Mouse (Mus musculus) heart, embryonic 16.5 days (tissue): ENCODE measurements around the gene Ano2. TPM values are rescaled to one million over a fixed set of nuclear protein-coding genes. Genes with fewer than 3 reads are reported as not detected.
A peak's percentile ranks its signal among the peaks of the same experiment; 100 is the strongest.

Source experiments
- ATAC-seq: fragments of 200-750 bp; cut with Nextera tagmentation; replicated peaks from 2 replicates; pipeline ENCODE4 v1.8.0; 2017; ENCODE audit warnings: moderate number of reproducible peaks; ENCODE audit not compliant: insufficient read depth, low FRiP score; ENCODE audit errors: extremely low read depth
- H3K27ac ChIP-seq: fragments of 300-500 bp; sonication (generic); 2 replicates; pipeline ENCODE4 v1.5.1; 2014; ENCODE audit warnings: mild to moderate bottlenecking, low read length, control low read depth, moderate library complexity
- H3K27me3 ChIP-seq: fragments of 300-500 bp; sonication (generic); 2 replicates; pipeline ENCODE4 v1.6.1; 2014; ENCODE audit warnings: low read length, mixed read lengths; ENCODE audit not compliant: control insufficient read depth, insufficient read depth
- H3K36me3 ChIP-seq: fragments of 300-500 bp; sonication (generic); 2 replicates; pipeline ENCODE4 v1.6.1; 2014; ENCODE audit not compliant: control insufficient read depth, insufficient read depth
- H3K4me1 ChIP-seq: fragments of 300-500 bp; sonication (generic); 2 replicates; pipeline ENCODE4 v1.6.1; 2014; ENCODE audit warnings: low read length, mixed read lengths; ENCODE audit not compliant: control insufficient read depth, insufficient read depth
- H3K4me2 ChIP-seq: fragments of 300-500 bp; sonication (generic); 2 replicates; pipeline ENCODE4 v1.6.1; 2014; ENCODE audit warnings: low read depth, mild to moderate bottlenecking, control low read depth, low read length
- H3K4me3 ChIP-seq: fragments of 300-500 bp; sonication (generic); 2 replicates; pipeline ENCODE4 v1.5.1; 2014; ENCODE audit warnings: mild to moderate bottlenecking, control low read depth, low read length
- H3K9ac ChIP-seq: fragments of 300-500 bp; sonication (generic); 2 replicates; pipeline ENCODE4 v1.6.1; 2014; ENCODE audit warnings: low read length, control low read depth
- H3K9me3 ChIP-seq: fragments of 300-500 bp; sonication (generic); replicated peaks from 2 replicates; pipeline ENCODE4 v1.6.1; 2016; ENCODE audit warnings: low read length; ENCODE audit not compliant: control insufficient read depth
- WGBS: fragments of 180-500 bp; shearing (Covaris S2); extraction: QIAGEN DNeasy Blood & Tissue Kit; methylation state at CpG from one replicate; pipeline ENCODE4 v1.1.7; 2014; 5-methylcytosine and 5-hydroxymethylcytosine counted together
- polyA plus RNA-seq: library from polyadenylated mRNA; unstranded; fragments of >200 nt; fragmentation: Nextera tagmentation; extraction: Ambion mirVana; gene quantifications from 2 replicates; pipeline ENCODE4 v1.2.1, GENCODE M21; 2015

The Ano2 gene
- polyA plus RNA-seq, 1 experiment from 2014 or later = 0.08 TPM

DNA sequence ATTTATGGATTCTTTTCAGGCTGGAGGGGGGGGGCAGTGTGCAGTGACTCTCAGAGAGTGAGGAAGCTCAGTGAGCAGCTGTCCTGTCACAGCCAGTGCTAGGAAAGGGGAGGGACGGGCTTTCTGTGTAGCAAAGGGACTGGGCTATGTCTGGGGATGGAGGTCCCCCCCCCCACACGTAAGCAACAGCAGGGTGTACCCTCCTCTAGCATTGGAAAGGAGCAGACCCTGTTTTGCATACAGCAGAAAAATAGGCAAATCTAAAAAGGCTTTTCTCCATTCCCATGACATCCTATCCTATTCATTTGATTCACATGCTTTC is 344.1 kb downstream of the Ano2 start:
- H3K27ac ChIP-seq = no peak overlapping the region

DNA sequence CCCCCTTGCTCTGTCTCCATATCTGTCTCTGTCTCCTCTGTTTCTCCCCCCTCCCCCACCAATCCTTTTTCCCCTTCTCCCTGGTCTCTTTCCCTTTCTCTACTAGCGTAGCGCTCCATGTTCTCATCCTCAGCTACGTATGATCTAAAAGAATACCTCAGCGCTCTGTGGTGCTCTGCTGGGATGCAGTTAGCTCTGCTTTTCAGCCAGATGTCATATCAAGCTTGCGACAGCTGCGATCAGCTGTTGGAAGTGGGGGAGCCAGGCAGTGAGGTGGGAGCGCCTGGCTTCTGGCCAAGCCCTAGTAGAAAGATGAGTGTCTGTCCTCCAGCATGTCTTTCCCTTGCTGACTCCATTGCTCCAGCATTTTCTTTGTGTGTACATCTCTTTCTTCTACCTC is 344.5 kb downstream of the Ano2 start:
- Histone ChIP-seq H3K9me3 (no peaks in the 10 kb centered on the region), H3K4me1 (peaks cover 10% of the 10 kb centered on the region), H3K27ac (no peak overlapping the region), H3K27me3 (no peaks in the 10 kb centered on the region), H3K4me3 (no peak overlapping the region), H3K4me2 (no peak overlapping the region), H3K9ac (no peak overlapping the region), H3K36me3 (no peaks in the 10 kb centered on the region)
- WGBS = 43% methylated on average over 7 of the region's 7 CpGs
- peak; percentile 67; the same call in 1 of the 2 replicates for ATAC-seq

More for the DNA sequence above, 344.1 kb downstream of the Ano2 start:
- Histone ChIP-seq H3K9ac (no peak overlapping the region), H3K36me3 (no peaks in the 10 kb centered on the region), H3K4me3 (no peak overlapping the region), H3K4me2 (no peak overlapping the region), H3K4me1 (peaks cover 10% of the 10 kb centered on the region), H3K27me3 (no peaks in the 10 kb centered on the region), H3K9me3 (no peaks in the 10 kb centered on the region)
- 45% methylated on average over 2 of the region's 2 CpGs for WGBS
- ATAC-seq = peak; percentile 55; the same call in 1 of the 2 replicates

DNA sequence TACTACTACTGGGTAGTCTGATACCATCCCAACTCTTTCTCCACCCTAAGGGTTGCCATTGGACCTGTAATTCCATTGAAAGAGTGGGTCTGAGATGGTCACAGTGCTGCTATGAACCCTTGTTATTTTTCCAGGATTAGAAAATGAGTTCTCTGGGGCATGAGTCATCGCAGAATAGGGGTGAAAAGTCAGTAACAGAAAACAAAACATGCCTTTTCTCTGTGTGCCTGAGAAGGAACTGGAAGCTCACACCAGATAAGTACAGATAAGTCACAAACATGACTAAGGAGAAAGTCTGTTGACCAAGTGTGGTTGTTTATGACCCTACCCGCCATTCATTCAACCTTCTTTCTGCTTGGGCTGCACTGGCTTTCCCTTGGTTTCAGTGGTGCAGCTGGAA is 345.4 kb downstream of the Ano2 start:
- ATAC-seq = no peak
- 57% methylated on average over 2 of the region's 2 CpGs for WGBS
- H3K4me3 ChIP-seq = no peak overlapping the region
- H3K36me3 ChIP-seq = no peaks in the 10 kb centered on the region
- H3K27me3 ChIP-seq = no peaks in the 10 kb centered on the region
- H3K27ac ChIP-seq = no peak overlapping the region
- no peaks in the 10 kb centered on the region for H3K9me3 ChIP-seq
- peaks cover 10% of the 10 kb centered on the region for H3K4me1 ChIP-seq
- H3K9ac ChIP-seq = no peak overlapping the region
- no peak overlapping the region for H3K4me2 ChIP-seq

DNA sequence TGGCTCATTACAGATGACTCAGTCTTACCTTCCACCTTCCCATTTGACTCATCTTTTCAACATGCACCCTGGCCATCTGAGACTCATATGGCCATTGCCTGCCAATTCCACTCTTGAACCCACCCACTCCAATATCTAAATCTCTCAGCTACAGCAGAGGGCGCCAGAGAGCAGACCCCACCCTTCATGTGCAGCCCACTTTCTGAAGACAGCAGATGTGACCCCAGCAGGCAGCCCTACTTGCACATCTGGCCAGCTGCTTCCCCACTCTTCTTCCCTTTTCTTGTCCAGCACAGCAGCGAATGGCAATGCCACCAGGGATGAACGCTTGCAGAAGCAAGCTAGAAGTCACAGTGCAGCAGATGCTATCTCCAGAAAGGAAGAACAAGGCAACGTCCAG is 355.7 kb downstream of the Ano2 start:
- Histone ChIP-seq H3K9me3 (no peaks in the 10 kb centered on the region), H3K9ac (no peak overlapping the region), H3K4me3 (no peak overlapping the region), H3K27ac (no peak overlapping the region), H3K4me2 (no peak overlapping the region), H3K36me3 (no peaks in the 10 kb centered on the region), H3K4me1 (peaks cover 4% of the 10 kb centered on the region; the same call in 1 of the 2 replicates), H3K27me3 (no peaks in the 10 kb centered on the region)
- ATAC-seq = no peak
- WGBS = 27% methylated on average over 4 of the region's 4 CpGs

DNA sequence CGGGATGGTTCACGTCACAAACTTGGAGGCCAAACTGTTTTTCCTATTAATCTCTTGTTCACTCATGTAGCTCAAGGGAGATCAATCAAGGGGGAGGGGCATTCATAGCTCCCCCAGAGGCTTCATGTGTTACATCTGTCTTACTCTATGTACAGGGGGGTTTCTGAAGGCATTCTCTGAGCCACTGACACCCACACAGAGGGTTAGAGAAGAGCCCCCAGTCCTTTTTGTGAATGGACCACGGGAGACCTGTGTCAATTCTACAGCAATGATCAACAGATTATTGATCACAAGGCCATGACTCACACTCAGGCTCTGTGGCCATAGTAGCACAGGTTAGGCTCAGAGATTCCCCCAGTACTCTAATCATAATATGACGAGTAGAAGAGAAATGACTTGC is 358.0 kb downstream of the Ano2 start:
- Histone ChIP-seq H3K27ac (no peak overlapping the region), H3K36me3 (no peaks in the 10 kb centered on the region), H3K4me3 (no peak overlapping the region), H3K9me3 (no peaks in the 10 kb centered on the region), H3K4me1 (no peaks in the 10 kb centered on the region), H3K27me3 (no peaks in the 10 kb centered on the region), H3K4me2 (no peak overlapping the region), H3K9ac (no peak overlapping the region)
- 69% methylated on average over 4 of the region's 4 CpGs for WGBS
- ATAC-seq = no peak

DNA sequence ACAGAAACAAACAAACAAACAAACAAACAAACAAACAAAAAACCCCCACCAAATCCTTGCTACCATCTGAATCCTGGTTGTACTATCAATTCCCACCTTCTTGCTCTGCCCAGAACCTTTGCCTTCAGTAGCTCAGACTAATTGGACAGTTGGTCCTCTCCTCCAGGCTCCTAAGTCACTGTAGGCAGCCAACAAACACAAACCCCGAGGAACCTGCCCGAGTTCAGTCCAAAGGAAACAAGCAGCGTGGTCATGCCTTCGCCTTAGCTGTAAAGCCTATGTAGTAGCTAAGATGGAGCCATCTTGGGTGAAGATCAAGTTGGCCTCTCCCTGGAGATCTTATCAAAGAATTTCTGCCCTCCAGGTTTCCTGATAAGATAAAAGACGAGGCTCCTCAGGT is 362.9 kb downstream of the Ano2 start:
- no peak overlapping the region for H3K4me2 ChIP-seq
- no peaks in the 10 kb centered on the region for H3K36me3 ChIP-seq
- no peak for ATAC-seq
- no peak overlapping the region for H3K9ac ChIP-seq
- no peaks in the 10 kb centered on the region for H3K4me1 ChIP-seq
- 75% methylated on average over 5 of the region's 5 CpGs for WGBS
- H3K9me3 ChIP-seq = no peaks in the 10 kb centered on the region
- no peak overlapping the region for H3K27ac ChIP-seq
- no peaks in the 10 kb centered on the region for H3K27me3 ChIP-seq
- H3K4me3 ChIP-seq = no peak overlapping the region

DNA sequence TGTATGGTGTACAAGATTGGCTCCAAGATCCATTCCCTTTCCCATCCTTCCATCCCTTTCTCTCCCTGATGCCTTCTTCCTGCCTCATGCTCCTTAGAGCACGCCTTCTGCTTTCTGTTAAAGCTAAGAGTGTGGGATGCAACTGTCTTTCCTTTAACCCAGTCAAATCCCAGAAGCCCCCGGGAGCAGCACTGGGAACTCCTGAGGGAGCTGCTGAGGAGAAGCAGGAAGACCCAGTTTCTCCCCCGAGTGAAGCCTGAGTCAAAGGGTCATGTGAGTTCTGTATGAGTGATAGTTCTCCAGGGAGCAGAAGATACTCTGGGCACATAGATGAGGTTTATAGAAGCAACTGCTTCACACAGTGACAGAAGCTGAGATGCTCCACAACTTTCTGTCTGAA is 367.5 kb downstream of the Ano2 start:
- H3K4me1 ChIP-seq = no peaks in the 10 kb centered on the region
- H3K4me2 ChIP-seq = no peak overlapping the region
- no peak for ATAC-seq
- H3K27ac ChIP-seq = no peak overlapping the region
- H3K36me3 ChIP-seq = no peaks in the 10 kb centered on the region
- H3K9me3 ChIP-seq = no peaks in the 10 kb centered on the region
- no peak overlapping the region for H3K9ac ChIP-seq
- H3K4me3 ChIP-seq = no peak overlapping the region
- H3K27me3 ChIP-seq = no peaks in the 10 kb centered on the region
- WGBS = 74% methylated on average over 3 of the region's 3 CpGs

DNA sequence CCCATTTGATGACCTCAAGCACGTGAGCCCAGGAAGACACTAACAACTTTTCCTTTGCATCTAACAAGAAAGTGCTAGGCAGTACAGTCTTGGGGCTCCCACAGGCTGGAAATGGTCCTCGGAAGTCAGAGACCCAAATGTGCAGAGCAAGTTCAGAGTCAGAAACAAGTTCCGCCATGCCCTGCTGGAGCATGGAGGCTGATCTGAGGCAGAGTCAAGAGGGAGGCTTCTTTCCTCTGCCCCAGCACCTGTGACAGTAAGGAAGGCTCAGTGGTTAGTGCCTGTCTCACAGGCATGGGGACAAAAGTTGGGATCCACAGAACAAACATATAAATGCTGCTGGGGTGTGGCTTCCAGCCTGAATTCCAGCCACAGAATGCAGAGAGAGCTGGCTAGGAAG is 390.3 kb downstream of the Ano2 start:
- H3K4me3 ChIP-seq = no peak overlapping the region
- H3K4me1 ChIP-seq = no peaks in the 10 kb centered on the region
- H3K27ac ChIP-seq = no peak overlapping the region
- no peaks in the 10 kb centered on the region for H3K9me3 ChIP-seq
- H3K27me3 ChIP-seq = no peaks in the 10 kb centered on the region
- H3K4me2 ChIP-seq = no peak overlapping the region
- H3K36me3 ChIP-seq = no peaks in the 10 kb centered on the region
- ATAC-seq = no peak
- 80% methylated on average over 3 of the region's 3 CpGs for WGBS
- no peak overlapping the region for H3K9ac ChIP-seq

DNA sequence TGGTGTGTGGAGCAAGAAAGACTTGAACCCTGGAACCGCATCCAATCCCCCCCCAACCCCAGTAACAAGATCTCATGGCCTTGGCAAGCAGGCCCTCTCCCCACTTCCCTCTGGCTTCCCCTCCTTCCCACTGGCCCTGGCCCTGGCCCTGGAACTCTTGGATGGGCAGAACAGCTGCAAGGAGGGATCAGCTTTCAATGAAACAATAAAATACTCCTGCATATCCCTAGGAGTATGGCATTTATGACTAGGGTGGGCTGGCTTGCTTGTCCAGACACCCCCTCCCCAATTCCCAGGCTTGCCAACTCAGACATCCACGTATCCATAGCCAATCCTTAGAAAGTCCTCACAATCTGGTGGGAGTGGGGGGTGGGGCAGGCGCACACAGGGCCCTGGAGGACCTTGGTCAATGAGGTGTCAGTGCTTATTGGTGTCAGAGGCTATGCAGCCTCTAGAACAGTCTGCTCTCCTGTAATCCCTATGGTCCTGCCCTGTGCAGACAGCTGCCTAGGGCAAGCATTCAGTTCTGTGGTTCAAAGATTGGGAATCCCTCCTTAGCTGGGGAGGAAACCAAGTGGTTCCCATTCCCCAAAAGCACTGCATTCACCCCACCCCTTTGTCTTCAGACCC is 396.2 kb downstream of the Ano2 start:
- no peak overlapping the region for H3K4me2 ChIP-seq
- H3K9ac ChIP-seq = no peak overlapping the region
- no peak overlapping the region for H3K4me3 ChIP-seq
- no peaks in the 10 kb centered on the region for H3K36me3 ChIP-seq
- H3K27me3 ChIP-seq = no peaks in the 10 kb centered on the region
- H3K9me3 ChIP-seq = no peaks in the 10 kb centered on the region
- no peak overlapping the region for H3K27ac ChIP-seq
- H3K4me1 ChIP-seq = no peaks in the 10 kb centered on the region
- 60% methylated on average over 3 of the region's 3 CpGs for WGBS
- no peak for ATAC-seq
